Mouse (Mus musculus): Measurements from ENCODE around the gene Sfxn2. TPM values are rescaled to one million over a fixed set of nuclear protein-coding genes. Genes with fewer than 3 reads are reported as not detected.
"Not testable (repeated sequence)": the region's sequence is repeated elsewhere in the genome, so short reads cannot be mapped to it uniquely, and the experiment has no call there.

Gene Sfxn2
- polyA plus RNA-seq, 1 experiment from 2014 or later, result 24.9 TPM

DNA sequence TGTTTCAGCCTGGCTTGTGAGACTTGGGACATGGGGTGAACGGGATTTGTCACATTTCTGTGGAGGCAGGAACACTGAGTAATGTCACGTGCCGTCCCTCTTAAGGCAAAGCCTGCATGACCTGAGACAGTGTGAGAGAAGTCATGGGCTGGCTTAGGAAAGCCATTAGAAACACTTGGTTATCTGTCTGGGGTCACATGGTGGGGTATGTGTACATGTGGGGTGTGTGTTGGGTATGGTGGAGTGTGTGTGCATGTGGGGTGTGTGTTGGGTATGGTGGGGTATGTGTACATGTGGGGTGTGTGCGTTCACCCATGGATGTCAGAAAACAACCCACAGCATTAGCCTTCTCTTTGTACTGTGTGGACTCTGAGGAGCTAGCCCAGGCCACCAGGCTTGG is 22.8 kb upstream of the Sfxn2 start:
- peaks cover 71% of the 10 kb centered on the region for H3K36me3 ChIP-seq

DNA sequence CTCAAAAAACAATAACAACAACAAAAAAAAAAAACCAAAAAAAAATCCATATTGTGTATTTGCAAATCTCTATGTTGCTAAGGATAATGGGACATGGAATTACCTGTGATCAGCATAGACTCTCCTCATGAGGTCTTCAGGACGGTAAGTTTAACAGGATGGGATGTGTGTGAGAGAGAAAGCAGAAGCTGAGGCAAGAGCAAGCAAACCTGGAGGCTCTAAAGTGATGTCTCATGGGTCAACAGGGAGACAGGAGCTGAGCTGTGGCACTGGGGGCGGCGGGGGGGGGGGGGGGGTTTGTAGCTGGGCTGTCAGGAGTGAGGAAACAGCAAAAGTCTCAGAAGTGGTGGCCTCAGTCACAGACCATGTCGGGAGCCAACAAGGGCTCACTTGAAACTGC is 20.7 kb upstream of the Sfxn2 start:
- Histone ChIP-seq H3K9ac (no peak overlapping the region), H3K4me2 (no peak overlapping the region), H3K36me3 (peaks cover 78% of the 10 kb centered on the region), H3K4me1 (peaks cover 11% of the 10 kb centered on the region), H3K4me3 (no peak overlapping the region), H3K27ac (no peak overlapping the region), H3K9me3 (no peaks in the 10 kb centered on the region), H3K27me3 (no peaks in the 10 kb centered on the region)
- no peak for ATAC-seq (ENCODE audit: insufficient number of reproducible peaks, insufficient read depth, low FRiP score, low TSS enrichment, low read depth)
- WGBS, result 89% methylated on average over 3 of the region's 4 CpGs

More for the DNA sequence above, 22.8 kb upstream of the Sfxn2 start:
- H3K9ac ChIP-seq, result no peak overlapping the region
- peaks cover 11% of the 10 kb centered on the region for H3K4me1 ChIP-seq
- H3K27me3 ChIP-seq, result no peaks in the 10 kb centered on the region
- ATAC-seq (ENCODE audit: insufficient number of reproducible peaks, insufficient read depth, low FRiP score, low TSS enrichment, low read depth), result no peak
- WGBS, result 93% methylated on average over 4 of the region's 4 CpGs
- H3K4me3 ChIP-seq, result no peak overlapping the region
- no peaks in the 10 kb centered on the region for H3K9me3 ChIP-seq
- no peak overlapping the region for H3K4me2 ChIP-seq
- no peak overlapping the region for H3K27ac ChIP-seq

DNA sequence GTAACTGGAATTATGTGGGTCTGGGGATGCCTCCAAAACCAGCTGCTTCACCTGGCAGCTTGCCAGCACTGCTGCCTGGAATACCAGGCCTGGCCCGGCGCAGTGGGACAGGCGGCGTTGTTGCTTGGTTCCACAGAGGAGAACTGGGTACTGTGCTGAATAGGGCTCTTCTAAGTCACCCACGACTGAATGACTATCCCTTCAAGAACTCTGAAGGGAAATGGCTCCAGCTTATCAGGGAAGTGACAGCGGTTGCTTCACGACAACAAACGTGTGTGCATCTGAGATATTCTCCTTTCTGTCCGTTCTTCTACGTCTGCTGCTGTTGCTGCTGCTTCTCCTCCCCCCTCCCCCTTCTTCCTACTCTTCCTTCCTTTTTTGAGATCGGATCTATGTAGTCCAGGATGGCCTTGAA is 19.6 kb upstream of the Sfxn2 start:
- Histone ChIP-seq H3K9ac (no peak overlapping the region), H3K4me1 (peaks cover 12% of the 10 kb centered on the region), H3K9me3 (no peaks in the 10 kb centered on the region), H3K4me3 (no peak overlapping the region), H3K36me3 (peaks cover 77% of the 10 kb centered on the region), H3K27ac (0 out of 2 replicates have a peak overlapping the region, but pooled peaks have one; percentile 33), H3K4me2 (no peak overlapping the region), H3K27me3 (no peaks in the 10 kb centered on the region)
- 63% methylated on average over 11 of the region's 11 CpGs for WGBS
- ATAC-seq (ENCODE audit: insufficient number of reproducible peaks, insufficient read depth, low FRiP score, low TSS enrichment, low read depth), result no peak

DNA sequence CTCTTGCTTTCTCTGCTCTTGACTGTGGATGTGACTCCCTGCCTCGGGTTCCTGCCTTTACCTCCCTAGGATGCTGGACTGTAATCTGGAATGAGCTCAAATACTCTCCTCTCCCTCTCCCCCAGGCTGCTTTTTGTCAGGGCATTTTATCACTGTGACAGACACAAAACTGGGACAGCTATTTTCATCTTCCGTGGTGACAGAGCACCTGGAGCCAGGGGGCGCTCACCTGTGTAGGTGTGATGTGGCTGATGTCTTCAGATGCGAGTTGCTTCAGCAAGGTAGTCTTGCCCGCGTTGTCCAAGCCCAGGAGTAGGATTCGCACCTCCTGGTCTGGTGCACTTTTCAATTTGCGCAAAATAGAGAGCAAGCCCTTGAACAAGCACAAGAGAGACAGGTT is 15.2 kb upstream of the Sfxn2 start:
- peaks cover 52% of the 10 kb centered on the region for H3K36me3 ChIP-seq
- H3K27me3 ChIP-seq, result no peaks in the 10 kb centered on the region
- no peak overlapping the region for H3K27ac ChIP-seq
- H3K9me3 ChIP-seq, result no peaks in the 10 kb centered on the region
- H3K4me1 ChIP-seq, result peaks cover 21% of the 10 kb centered on the region
- ATAC-seq (ENCODE audit: insufficient number of reproducible peaks, insufficient read depth, low FRiP score, low TSS enrichment, low read depth), result no peak
- no peak overlapping the region for H3K9ac ChIP-seq
- H3K4me3 ChIP-seq, result no peak overlapping the region
- 76% methylated on average over 8 of the region's 8 CpGs for WGBS
- H3K4me2 ChIP-seq, result no peak overlapping the region

DNA sequence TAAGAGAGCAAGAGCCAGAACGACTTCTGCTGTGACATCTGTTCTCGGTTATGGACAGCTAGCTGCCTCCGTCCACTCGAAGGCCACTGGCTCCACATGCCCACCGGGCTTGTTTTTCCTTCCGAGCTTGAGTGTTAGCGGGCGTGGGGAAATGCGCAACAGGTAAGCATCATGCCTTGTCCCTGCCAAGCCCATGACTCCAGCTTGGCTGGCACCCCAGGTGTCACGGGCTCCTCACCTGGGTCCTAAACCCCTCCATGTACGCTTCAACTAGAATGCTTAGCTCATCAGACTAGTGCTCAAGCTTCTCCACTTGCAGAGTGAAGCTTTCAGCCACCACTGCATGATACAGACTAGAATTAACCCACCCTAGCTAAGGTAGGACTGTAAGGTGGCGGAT is 14.5 kb upstream of the Sfxn2 start:
- Histone ChIP-seq H3K4me1 (peaks cover 16% of the 10 kb centered on the region), H3K27ac (0 out of 2 replicates have a peak overlapping the region, but pooled peaks have one; percentile 12), H3K9ac (0 out of 2 replicates have a peak overlapping the region, but pooled peaks have one; percentile 21), H3K9me3 (no peaks in the 10 kb centered on the region), H3K4me2 (no peak overlapping the region), H3K27me3 (no peaks in the 10 kb centered on the region), H3K36me3 (peaks cover 49% of the 10 kb centered on the region), H3K4me3 (no peak overlapping the region)
- no peak for ATAC-seq (ENCODE audit: insufficient number of reproducible peaks, insufficient read depth, low FRiP score, low TSS enrichment, low read depth)
- 46% methylated on average over 12 of the region's 12 CpGs for WGBS

DNA sequence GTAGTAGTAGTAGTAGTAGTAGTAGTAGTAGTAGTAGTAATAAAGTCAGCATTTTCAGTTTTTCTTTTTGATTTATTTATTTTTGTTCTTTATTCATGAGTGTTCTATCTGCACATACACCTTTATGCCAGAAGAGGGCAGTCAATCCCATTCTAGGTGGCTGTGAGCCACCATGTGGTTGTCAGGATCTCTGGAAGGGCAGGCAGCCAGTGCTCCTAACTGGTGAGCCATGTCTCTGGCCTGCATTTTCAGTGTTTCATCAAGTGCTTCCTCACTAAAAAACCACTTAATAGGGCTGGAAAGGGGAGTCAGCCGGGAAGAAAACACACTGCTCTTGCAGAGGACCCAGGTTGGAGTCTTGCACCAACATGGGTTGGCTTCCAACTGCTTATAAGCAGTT is 11.0 kb upstream of the Sfxn2 start:
- ATAC-seq (ENCODE audit: insufficient number of reproducible peaks, insufficient read depth, low FRiP score, low TSS enrichment, low read depth), result no peak
- Histone ChIP-seq H3K4me1 (peaks cover 10% of the 10 kb centered on the region), H3K9me3 (no peaks in the 10 kb centered on the region), H3K4me2 (no peak overlapping the region), H3K27ac (0 out of 2 replicates have a peak overlapping the region, but pooled peaks have one; percentile 44), H3K4me3 (no peak overlapping the region), H3K9ac (no peak overlapping the region), H3K36me3 (peaks cover 21% of the 10 kb centered on the region), H3K27me3 (no peaks in the 10 kb centered on the region)
- 27% methylated on average over 1 of the region's 1 CpGs for WGBS

DNA sequence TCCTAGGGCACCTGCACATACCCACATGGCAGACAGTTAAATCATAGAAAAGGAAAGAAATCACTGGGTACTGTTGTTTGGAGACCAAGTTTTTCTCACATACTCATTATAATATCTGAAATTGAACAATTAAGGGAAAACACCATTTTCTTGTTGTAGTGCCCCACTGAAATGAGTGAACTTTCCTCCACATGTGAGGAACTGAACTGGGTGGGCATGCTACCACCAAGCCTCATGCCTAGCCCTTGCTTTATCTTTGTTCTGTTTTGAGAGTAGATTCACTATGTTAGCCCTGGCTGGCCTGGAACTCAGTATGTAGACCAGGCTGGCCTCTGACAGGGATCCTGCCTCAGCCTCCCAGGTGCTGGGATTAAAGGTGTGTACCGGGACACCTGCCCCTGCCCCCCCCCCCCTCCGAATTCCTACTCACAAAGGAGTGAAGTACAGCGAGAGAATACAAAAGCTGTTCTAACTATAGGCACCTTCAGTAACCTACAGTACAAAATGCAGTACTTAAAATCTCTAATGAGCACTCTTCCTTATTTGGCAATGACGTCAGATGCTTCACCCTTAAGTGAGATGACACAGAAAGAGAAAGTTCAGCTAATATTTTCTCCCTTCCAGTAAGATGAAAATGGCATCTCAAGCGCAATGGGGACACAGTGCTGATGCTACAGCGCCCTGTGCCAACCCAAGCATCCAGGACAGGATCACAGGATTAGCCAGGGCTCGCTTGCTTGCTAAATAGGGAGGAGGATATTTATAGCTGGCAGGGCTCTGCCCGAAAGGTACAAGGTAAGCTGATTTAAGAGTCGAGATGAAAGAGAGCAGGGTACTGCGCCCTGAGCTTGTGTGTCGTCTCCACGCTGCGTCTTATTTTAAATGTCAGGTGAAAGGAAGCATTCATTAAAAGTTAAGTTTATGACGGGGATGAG is 10.3 kb upstream of the Sfxn2 start:
- WGBS, result 87% methylated on average over 14 of the region's 14 CpGs
- ATAC-seq (ENCODE audit: insufficient number of reproducible peaks, insufficient read depth, low FRiP score, low TSS enrichment, low read depth), result no peak

DNA sequence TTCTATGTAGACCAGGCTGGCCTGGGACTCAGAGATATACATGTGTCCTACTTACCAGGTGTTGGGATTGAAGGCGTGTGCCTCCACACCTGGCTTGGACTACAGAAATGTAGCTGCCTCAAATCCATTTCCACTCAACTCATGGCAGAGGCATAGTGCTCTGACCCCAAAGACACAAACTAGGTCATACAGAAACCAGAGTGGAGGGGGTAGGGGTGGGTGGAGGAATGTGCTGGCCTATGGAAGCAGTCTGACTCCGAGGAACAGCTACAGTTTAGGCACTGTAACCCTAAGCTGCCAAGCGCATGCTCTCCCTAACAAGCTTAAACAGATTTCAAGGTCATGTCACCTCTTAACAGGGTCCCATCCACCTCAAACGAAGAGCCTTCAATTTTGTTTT is 9.6 kb upstream of the Sfxn2 start:
- Histone ChIP-seq H3K9me3 (no peaks in the 10 kb centered on the region), H3K9ac (no peak overlapping the region), H3K4me1 (peaks cover 8% of the 10 kb centered on the region), H3K27me3 (no peaks in the 10 kb centered on the region), H3K27ac (no peak overlapping the region), H3K36me3 (peaks cover 16% of the 10 kb centered on the region), H3K4me3 (no peak overlapping the region), H3K4me2 (no peak overlapping the region)
- 76% methylated on average over 4 of the region's 4 CpGs for WGBS
- no peak for ATAC-seq (ENCODE audit: insufficient number of reproducible peaks, insufficient read depth, low FRiP score, low TSS enrichment, low read depth)

More for the DNA sequence above, 10.3 kb upstream of the Sfxn2 start:
- Histone ChIP-seq H3K9ac (no peak overlapping the region), H3K4me2 (no peak overlapping the region), H3K4me3 (no peak overlapping the region), H3K4me1 (peaks cover 10% of the 10 kb centered on the region), H3K27me3 (no peaks in the 10 kb centered on the region), H3K36me3 (peaks cover 20% of the 10 kb centered on the region), H3K27ac (0 out of 2 replicates have a peak overlapping the region, but pooled peaks have one; percentile 44), H3K9me3 (no peaks in the 10 kb centered on the region)

DNA sequence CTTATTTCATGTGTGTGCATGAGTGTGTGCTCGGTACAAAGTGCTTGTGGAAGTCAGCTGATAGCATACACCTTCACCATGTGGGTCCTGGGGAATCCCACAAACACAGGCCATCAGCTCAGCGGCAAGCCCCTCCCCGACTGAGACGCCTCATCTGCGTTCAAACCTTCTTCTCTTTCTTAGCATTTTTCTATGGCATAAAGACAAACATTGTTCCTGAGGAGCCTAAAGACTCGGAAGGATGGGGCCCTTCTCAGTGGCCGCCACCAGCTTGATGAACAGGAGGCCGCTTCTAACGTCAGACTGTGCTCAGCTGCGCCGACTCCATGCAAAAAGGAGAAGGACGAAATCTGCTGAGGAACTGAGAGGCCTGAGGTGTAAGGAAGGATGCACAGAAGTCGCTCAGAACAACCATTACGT is 9.1 kb upstream of the Sfxn2 start:
- Histone ChIP-seq H3K9ac (no peak overlapping the region), H3K9me3 (no peaks in the 10 kb centered on the region), H3K27me3 (no peaks in the 10 kb centered on the region), H3K36me3 (peaks cover 16% of the 10 kb centered on the region), H3K4me1 (peaks cover 4% of the 10 kb centered on the region; the same call in 1 of the 2 replicates), H3K4me2 (no peak overlapping the region), H3K4me3 (no peak overlapping the region), H3K27ac (no peak overlapping the region)
- WGBS, result 81% methylated on average over 14 of the region's 14 CpGs
- ATAC-seq (ENCODE audit: insufficient number of reproducible peaks, insufficient read depth, low FRiP score, low TSS enrichment, low read depth), result no peak

DNA sequence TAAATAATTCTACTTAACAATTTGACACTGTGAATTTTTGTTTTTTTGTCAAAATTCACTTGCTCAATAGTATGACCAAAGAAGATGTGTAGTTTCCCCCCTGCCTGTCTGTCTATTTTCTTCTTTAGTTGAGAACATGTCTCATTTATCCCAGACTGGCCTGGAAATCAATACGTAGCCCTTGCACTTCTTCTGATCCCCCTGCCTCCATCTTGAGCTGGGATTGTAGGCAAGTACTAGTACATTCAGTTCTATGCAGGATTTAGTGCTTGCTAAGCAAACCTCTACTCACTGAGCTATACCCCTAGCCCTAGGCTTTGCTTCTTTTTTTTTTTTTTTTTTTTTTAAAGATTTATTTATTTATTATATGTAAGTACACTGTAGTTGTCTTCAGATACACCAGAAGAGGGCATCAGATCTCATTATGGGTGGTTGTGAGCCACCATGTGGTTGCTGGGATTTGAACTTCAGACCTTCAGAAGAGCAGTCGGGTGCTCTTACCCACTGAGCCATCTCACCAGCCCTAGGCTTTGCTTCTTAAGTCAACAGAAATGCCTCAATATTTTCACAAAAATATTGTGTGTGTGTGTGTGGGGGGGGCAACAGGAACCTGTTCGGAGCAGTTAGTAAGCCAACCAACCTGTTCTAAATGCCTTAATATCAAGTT is 1.8 kb upstream of the Sfxn2 start:
- H3K27me3 ChIP-seq; H3K27ac ChIP-seq; H3K36me3 ChIP-seq; H3K9me3 ChIP-seq; ATAC-seq (ENCODE audit: insufficient number of reproducible peaks, insufficient read depth, low FRiP score, low TSS enrichment, low read depth): not testable (repeated sequence)
- Histone ChIP-seq H3K4me3 (peak overlapping the region; percentile 83), H3K4me2 (peak overlapping the region; percentile 79), H3K4me1 (peaks cover 23% of the 10 kb centered on the region), H3K9ac (0 out of 2 replicates have a peak overlapping the region, but pooled peaks have one; percentile 81)
- WGBS, result 75% methylated on average over 3 of the region's 3 CpGs

DNA sequence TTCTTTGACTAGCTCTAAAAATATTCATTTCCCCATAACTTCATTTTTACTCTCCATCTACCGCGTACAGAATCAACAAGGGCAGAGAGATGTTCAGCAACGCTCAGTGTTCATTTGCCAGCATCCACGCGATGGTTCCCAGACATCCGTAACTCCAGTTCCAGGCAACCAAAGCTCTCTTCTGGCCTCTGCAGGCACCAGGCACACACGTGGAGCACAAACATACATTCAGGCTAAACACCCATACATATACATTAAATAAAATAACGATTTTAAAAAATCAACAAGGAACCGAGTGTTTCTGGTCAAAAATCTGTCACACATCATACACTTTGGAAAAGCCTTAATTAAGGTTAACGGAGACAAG is 1.3 kb upstream of the Sfxn2 start:
- Histone ChIP-seq H3K4me2 (peak overlapping the region; percentile 79), H3K4me1 (peaks cover 23% of the 10 kb centered on the region), H3K9me3 (no peaks in the 10 kb centered on the region), H3K4me3 (peak overlapping the region; percentile 83), H3K27ac (peak overlapping the region; percentile 83), H3K27me3 (no peaks in the 10 kb centered on the region), H3K36me3 (peaks cover 6% of the 10 kb centered on the region; the same call in 1 of the 2 replicates), H3K9ac (peak overlapping the region; percentile 81)
- ATAC-seq (ENCODE audit: insufficient number of reproducible peaks, insufficient read depth, low FRiP score, low TSS enrichment, low read depth), result no peak
- 11% methylated on average over 10 of the region's 10 CpGs for WGBS
